Mouse (Mus musculus): ENCODE measurements around the gene Ada.

DNA sequence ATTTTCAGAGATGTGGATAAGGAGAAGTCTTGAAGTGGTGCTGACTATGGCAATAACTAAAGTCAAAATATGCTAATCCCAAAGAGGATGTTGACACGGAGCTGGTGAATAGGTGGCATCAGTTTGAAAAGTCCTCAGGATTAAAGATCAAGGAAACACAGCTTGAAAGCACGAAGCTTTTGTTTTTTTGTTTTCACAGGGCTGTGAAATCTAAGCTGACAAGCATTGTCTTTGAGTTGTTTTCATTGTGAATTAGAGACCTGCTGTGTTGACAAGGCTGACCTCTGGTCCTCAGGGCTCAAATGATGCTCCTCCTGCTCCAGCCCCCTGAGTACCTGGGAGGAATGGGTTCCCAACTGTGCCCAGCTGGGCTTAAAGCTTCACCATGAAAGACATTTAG is 27.0 kb upstream of the Ada start:
- TF ChIP-seq CTCF (IDR thresholded peaks at IDR 0.05; ENCODE audit: low read depth, low read length): no peak
- TF ChIP-seq POLR2A (IDR thresholded peaks at IDR 0.05; ENCODE audit: extremely low read depth, insufficient read depth, low read length): no peak

Data from liver, adult 2 months (tissue).